Mouse (Mus musculus) ES-Bruce4 (cell line): ENCODE results near the gene Hoxa5. TPM values are rescaled to one million over a fixed set of nuclear protein-coding genes. Genes with fewer than 3 reads are reported as not detected.

Experiments used
- H3K27ac ChIP-seq: 2 replicates; pipeline ENCODE4 v1.5.1; 2012; ENCODE audit warnings: low read length, inconsistent platforms; ENCODE audit not compliant: insufficient read depth
- H3K27me3 ChIP-seq: 2 replicates; pipeline ENCODE4 v1.6.1; 2012; ENCODE audit warnings: mild to moderate bottlenecking, low read length, inconsistent platforms; ENCODE audit not compliant: control insufficient read depth, poor library complexity, insufficient read depth, severe bottlenecking
- H3K36me3 ChIP-seq: 2 replicates; pipeline ENCODE4 v1.6.1; 2012; ENCODE audit warnings: inconsistent platforms, mild to moderate bottlenecking, low read length, moderate library complexity; ENCODE audit not compliant: control insufficient read depth, poor library complexity, insufficient read depth, severe bottlenecking
- H3K4me1 ChIP-seq: one replicate; pipeline ENCODE4 v1.8.1; 2011; ENCODE audit warnings: low read length; ENCODE audit not compliant: control insufficient read depth, insufficient read depth
- H3K4me3 ChIP-seq: 2 replicates; pipeline ENCODE4 v1.5.1; 2011; ENCODE audit warnings: low read depth, mild to moderate bottlenecking, low read length
- H3K9ac ChIP-seq: 2 replicates; pipeline ENCODE4 v1.6.1; 2012; ENCODE audit warnings: low read depth, mild to moderate bottlenecking, inconsistent platforms; ENCODE audit not compliant: poor library complexity, severe bottlenecking
- H3K9me3 ChIP-seq: replicated peaks from 2 replicates; pipeline ENCODE4 v1.6.1; 2012; ENCODE audit warnings: mild to moderate bottlenecking, low read length, inconsistent platforms; ENCODE audit not compliant: control insufficient read depth, poor library complexity, insufficient read depth, severe bottlenecking
- CTCF ChIP-seq: IDR thresholded peaks from one replicate; pipeline ENCODE4 v1.8.1; 2011; ENCODE audit warnings: low read depth, low read length
- EP300 ChIP-seq: IDR thresholded peaks from 2 replicates; pipeline ENCODE4 v1.6.1; 2011; ENCODE audit warnings: low read depth, low read length; ENCODE audit not compliant: insufficient read depth
- POLR2A ChIP-seq: IDR thresholded peaks from one replicate; pipeline ENCODE4 v1.8.1; 2011; ENCODE audit warnings: low read length; ENCODE audit not compliant: insufficient read depth
- polyA plus RNA-seq: library from polyadenylated mRNA; stranded (reverse); fragments of >200 nt; gene quantifications from 2 replicates; pipeline ENCODE4 v1.2.4, GENCODE M21; 2011; ENCODE audit warnings: low read depth; ENCODE audit not compliant: missing spikeins, insufficient read depth, insufficient read length

Hoxa5 gene
- polyA plus RNA-seq, 1 experiment: not detected

- Histone ChIP-seq H3K27me3 (peaks cover 39% of the 10 kb centered on the region), H3K36me3 (no peaks in the 10 kb centered on the region), H3K9me3 (no peaks in the 10 kb centered on the region), H3K4me1 (no peaks in the 10 kb centered on the region), H3K27ac (no peak overlapping the region), H3K4me3 (no peak overlapping the region), H3K9ac (0 out of 2 replicates have a peak overlapping the region, but pooled peaks have one; percentile 4)
- TF ChIP-seq POLR2A (no peak), CTCF (no peak), EP300 (no peak)
These were observed 834 bp upstream of the Hoxa5 start for GRCm38 (mm10) chr6:52205221-52205620.

GRCm38 (mm10) chr6:52203371-52204049, 877 bp downstream of the Hoxa5 start:
- peaks cover 35% of the 10 kb centered on the region for H3K27me3 ChIP-seq
- no peaks in the 10 kb centered on the region for H3K4me1 ChIP-seq
- no peak for TF ChIP-seq CTCF
- no peak for TF ChIP-seq POLR2A
- TF ChIP-seq EP300: no peak
- H3K9ac ChIP-seq: peak overlapping the region; percentile 43
- H3K9me3 ChIP-seq: no peaks in the 10 kb centered on the region
- H3K27ac ChIP-seq: no peak overlapping the region
- peak overlapping the region; percentile 72 for H3K4me3 ChIP-seq
- H3K36me3 ChIP-seq: no peaks in the 10 kb centered on the region

- Histone ChIP-seq H3K36me3 (no peaks in the 10 kb centered on the region), H3K9ac (peak overlapping the region; percentile 43)
These were observed 1.3 kb downstream of the Hoxa5 start for GRCm38 (mm10) chr6:52203121-52203370.

GRCm38 (mm10) chr6:52202362-52203120, 1.8 kb downstream of the Hoxa5 start:
- peak overlapping the region; percentile 72 for H3K4me3 ChIP-seq
- H3K4me1 ChIP-seq: no peaks in the 10 kb centered on the region
- TF ChIP-seq EP300 (no peak), POLR2A (no peak), CTCF (no peak)
- H3K9me3 ChIP-seq: no peaks in the 10 kb centered on the region
- H3K27me3 ChIP-seq: peaks cover 35% of the 10 kb centered on the region
- peak overlapping the region; percentile 43; the same call in 1 of the 2 replicates for H3K9ac ChIP-seq
- H3K36me3 ChIP-seq: no peaks in the 10 kb centered on the region
- no peak overlapping the region for H3K27ac ChIP-seq

More at GRCm38 (mm10) chr6:52203121-52203370, 1.3 kb downstream of the Hoxa5 start:
- TF ChIP-seq CTCF (no peak), EP300 (no peak), POLR2A (no peak)
- peak overlapping the region; percentile 72 for H3K4me3 ChIP-seq
- H3K4me1 ChIP-seq: no peaks in the 10 kb centered on the region
- peaks cover 32% of the 10 kb centered on the region for H3K27me3 ChIP-seq
- no peaks in the 10 kb centered on the region for H3K9me3 ChIP-seq
- H3K27ac ChIP-seq: no peak overlapping the region

GRCm38 (mm10) chr6:52201269-52201668, 3.1 kb downstream of the Hoxa5 start:
- Histone ChIP-seq H3K27ac (no peak overlapping the region), H3K9me3 (no peaks in the 10 kb centered on the region), H3K4me1 (no peaks in the 10 kb centered on the region), H3K36me3 (no peaks in the 10 kb centered on the region), H3K4me3 (no peak overlapping the region), H3K9ac (no peak overlapping the region), H3K27me3 (peaks cover 31% of the 10 kb centered on the region)
- TF ChIP-seq CTCF: no peak
- no peak for TF ChIP-seq EP300
- TF ChIP-seq POLR2A: no peak

- H3K4me3 ChIP-seq: no peak overlapping the region
- no peak overlapping the region for H3K27ac ChIP-seq
- H3K27me3 ChIP-seq: peaks cover 28% of the 10 kb centered on the region
- H3K4me1 ChIP-seq: no peaks in the 10 kb centered on the region
- no peaks in the 10 kb centered on the region for H3K36me3 ChIP-seq
- TF ChIP-seq EP300 (no peak), POLR2A (no peak), CTCF (no peak)
- no peaks in the 10 kb centered on the region for H3K9me3 ChIP-seq
- no peak overlapping the region for H3K9ac ChIP-seq
These were observed 3.6 kb downstream of the Hoxa5 start for GRCm38 (mm10) chr6:52200751-52201250.
